Mouse (Mus musculus): ENCODE results near the gene Denr. TPM values are rescaled to one million over a fixed set of nuclear protein-coding genes. Genes with fewer than 3 reads are reported as not detected.

Gene Denr
- total RNA-seq, 2 experiments from 2014 or later: 56.7 to 61.4 TPM

DNA sequence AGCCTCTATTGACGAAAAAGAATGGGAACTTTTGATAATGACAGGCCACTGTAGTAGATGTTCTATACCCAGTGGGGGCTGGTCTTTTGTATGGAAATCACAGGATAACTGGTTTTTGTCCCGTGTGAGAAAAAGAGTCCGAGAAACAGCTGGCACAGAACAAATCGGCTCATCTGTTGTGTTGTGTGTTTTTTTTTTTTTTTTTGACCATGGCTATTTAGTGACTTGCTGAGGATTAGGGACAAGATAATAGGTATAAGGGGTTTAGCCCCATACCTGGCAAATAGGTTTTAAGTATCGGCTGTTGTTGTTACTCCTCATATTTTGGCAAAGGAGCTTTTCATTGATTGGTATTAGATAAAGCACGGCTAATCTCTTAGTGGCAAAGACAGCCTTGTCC, 65.5 kb downstream of the Denr start:
- no peak for DNase-seq

DNA sequence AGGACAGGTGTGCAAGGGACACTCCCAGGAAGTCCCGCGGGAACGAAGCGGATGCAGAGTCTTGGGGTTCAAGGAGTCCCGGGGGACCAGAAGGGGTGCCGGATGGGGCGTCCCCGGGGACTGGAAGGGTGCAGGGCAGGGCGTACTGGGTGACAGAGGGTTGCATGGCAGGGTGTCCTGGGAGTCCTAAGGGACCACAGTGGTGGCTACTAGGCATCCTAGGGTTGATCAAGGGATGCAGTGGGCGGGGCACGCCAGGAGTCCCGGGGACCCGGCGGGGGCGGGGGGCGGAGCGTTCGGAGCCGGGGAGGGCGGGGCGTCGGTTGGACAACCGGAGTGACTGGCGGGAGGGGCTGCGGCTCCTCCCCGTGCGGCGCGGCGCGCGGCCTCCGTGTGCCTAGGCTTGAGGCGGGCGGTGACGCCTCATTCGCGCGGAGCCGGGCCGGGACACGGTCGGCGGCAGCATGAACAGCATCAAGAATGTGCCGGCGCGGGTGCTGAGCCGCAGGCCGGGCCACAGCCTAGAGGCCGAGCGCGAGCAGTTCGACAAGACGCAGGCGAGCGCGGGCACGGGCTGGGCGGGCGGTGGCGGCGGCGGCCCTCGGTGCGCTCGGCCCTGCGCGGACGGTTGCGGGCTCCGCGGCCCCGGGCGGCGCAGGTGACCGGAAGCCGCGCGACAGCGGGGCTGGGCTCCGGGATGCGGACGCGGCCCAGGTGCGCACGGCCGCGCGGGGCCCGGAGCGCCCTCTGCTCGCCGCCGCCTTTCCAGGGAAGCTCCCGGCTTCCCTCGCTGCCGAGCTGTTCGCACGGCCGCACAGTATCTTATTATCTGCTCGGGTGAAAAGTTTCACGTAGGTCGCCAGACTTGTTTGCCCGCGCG, 66.6 kb downstream of the Denr start, which contains the start of gene Hip1r:
Gene Hip1r (plus strand): TSS at position 330 of the 880 bp plus-strand sequence.
- DNase-seq: peak; percentile 83

DNA sequence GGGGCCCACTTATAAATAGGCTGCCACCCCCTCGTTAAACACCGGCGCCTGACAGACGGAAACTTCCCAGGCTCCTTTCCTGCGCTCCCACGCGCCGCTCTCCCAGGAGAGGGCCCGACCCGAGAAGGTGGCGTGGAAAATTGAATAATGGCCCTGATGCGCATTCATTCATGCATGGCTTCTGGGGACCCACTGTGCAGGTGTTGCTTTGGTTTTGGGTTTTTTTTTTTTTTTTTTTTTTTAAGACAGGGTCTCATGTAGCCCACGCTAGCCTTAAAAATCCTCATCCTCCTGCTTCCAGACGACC, 67.2 kb downstream of the Denr start:
- no peak for DNase-seq

DNA sequence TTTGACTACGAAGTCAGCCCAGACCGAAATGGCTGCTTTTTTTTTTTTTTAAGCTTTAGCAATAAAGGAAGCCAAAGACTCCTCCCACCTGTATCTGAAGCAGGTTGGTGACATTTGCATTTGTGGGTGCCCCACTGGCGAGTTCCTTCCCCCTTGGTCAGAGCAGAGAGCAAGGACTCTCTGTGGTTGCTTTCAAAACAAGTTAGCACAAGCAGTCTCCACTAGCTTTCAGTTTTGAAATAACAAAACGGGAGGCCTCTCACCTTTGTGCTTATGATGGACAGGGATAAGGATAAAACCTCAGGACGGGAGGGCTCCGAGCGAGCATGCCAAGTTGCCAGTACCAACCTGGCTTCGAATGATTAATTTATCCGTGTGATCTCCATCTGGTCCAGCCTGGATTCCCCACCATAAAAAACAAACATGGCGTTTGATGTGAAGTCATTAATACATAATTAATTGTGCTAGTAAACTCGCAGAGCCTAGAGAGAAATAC, 67.7 kb downstream of the Denr start:
- no peak for DNase-seq

DNA sequence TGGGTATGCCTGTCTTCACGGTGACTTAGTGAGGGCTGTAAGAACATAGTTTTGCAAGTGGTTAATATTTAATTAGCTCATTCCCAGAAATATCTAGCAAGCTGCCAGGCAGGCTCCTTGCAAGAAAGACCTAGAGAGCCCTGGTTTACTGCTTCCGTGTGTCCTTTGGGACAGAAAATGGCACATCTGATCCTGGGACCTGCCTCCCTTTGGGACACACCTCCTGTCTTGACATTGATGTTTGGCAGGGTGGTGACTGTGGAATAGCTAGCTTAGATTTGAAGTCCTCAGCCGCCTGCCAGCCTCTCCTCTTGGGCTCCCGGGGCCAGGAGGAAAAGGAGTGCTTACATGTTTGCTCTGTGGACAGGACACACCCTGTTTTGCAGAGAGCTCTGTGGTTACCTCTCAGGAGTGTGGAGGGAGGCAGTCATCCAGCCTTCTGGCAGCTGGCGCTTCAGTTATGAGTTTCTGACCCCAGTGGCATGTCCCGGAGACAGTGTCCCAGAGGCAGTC, 68.7 kb downstream of the Denr start:
- DNase-seq: peak; percentile 28

DNA sequence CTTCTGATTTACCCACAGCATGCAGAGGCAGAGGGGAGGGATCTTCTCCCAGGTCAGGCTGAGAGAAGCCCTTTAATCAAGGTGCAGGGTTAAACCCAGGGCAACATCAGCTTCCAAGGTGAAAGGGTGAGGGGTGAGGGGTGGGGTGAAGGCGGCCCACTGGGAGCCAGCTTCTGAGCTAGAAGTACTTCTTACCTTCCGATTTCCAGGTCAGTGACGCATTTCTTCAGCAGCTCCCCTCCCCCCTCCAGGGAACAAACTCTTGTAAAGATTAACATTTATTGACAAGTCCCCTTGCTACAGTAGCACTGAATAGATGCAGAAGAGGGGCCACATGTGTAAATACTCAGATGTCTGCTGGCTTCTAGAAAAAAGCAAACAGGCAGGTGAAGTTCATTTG, 70.3 kb downstream of the Denr start:
- DNase-seq: no peak

DNA sequence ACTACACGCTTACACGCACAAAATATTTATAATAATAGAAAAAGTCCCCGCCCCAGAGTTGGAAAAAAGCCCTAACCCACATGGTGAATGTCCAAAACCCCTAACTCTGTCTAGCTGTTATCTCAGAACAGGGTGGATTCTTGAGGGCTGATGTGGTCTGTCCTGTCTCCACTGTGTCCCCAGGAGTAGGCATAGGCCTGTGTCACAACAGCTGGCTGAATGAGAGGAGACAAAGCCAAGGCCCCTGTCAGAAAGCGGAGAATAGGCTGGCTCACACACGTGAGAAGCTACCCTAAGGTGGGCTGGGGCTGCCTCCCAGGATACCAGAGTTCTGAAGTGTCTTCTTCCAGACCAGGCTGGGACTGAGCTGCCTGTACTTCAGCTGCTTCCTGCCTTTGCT, 71.2 kb downstream of the Denr start:
- no peak for DNase-seq

Other genes with a start within 250 kb of the Denr start
- gene Clip1, start 222.6 kb upstream of the Denr start, total RNA-seq (2021): 100 to 1,000 TPM; 108 to 117 TPM
- gene Zcchc8, start 186.1 kb upstream of the Denr start, total RNA-seq (2021): 10 to 100 TPM; 53.1 to 57.6 TPM
- gene Rsrc2, start 157.8 kb upstream of the Denr start, total RNA-seq (2021): 10 to 100 TPM; 56.1 to 58.7 TPM
- gene Kntc1, start 157.5 kb upstream of the Denr start, total RNA-seq (2021): 10 to 100 TPM; 26.0 to 29.4 TPM
- not detected for gene Hcar2, start 41.7 kb upstream of the Denr start, total RNA-seq (2021)
- gene Hcar1, start 27.2 kb upstream of the Denr start, total RNA-seq (2021): under 1 TPM; 0.38 to 0.41 TPM
- gene Gm43518, start 20.2 kb downstream of the Denr start, total RNA-seq (2021): under 1 TPM in 1 of 2 experiments, not detected in 1; 0.62 TPM
- 1 to 10 TPM; 2.2 TPM for gene Ccdc62, start 23.5 kb downstream of the Denr start, total RNA-seq (2021)
- 10 to 100 TPM; 29.6 to 42.2 TPM for gene Hip1r, start 66.5 kb downstream of the Denr start, total RNA-seq (2021)
- 10 to 100 TPM; 42.3 to 49.1 TPM for gene Vps37b, start 125.1 kb downstream of the Denr start, total RNA-seq (2021)
- gene Abcb9, start 188.6 kb downstream of the Denr start, total RNA-seq (2021): 1 to 10 TPM; 4.9 to 5.5 TPM
- gene Ogfod2, start 205.1 kb downstream of the Denr start, total RNA-seq (2021): 10 to 100 TPM; 10.2 to 11.9 TPM
- gene Arl6ip4, start 208.9 kb downstream of the Denr start, total RNA-seq (2021): 10 to 100 TPM; 55.1 to 68.4 TPM